Mouse (Mus musculus): ENCODE results near the gene Polm. TPM values are rescaled to one million over a fixed set of nuclear protein-coding genes. Genes with fewer than 3 reads are reported as not detected.

The Polm gene
- polyA plus RNA-seq (2012) = 0.09 and 0.13 TPM in 2 replicates

- H3K9me3 ChIP-seq (ENCODE audit: control insufficient read depth, low read length) = peaks cover 5% of the 10 kb centered on the region; the same call in 1 of the 2 replicates
- peaks cover 9% of the 10 kb centered on the region for H3K36me3 ChIP-seq (ENCODE audit: control insufficient read depth)
- peaks cover 22% of the 10 kb centered on the region for H3K4me1 ChIP-seq (ENCODE audit: control insufficient read depth)
- no peak for TF ChIP-seq GATA1 (IDR thresholded peaks at IDR 0.05; ENCODE audit: low read length)
- no peak for TF ChIP-seq TAL1 (IDR thresholded peaks at IDR 0.05; ENCODE audit: low read length)
- H3K4me3 ChIP-seq (replicated peaks) = peak within 1 kb of the TSS; percentile 82
- no peaks in the 10 kb centered on the region for H3K27me3 ChIP-seq (ENCODE audit: control insufficient read depth)
Observed at GRCm38 (mm10) chr11:5837251-5838246, at the start of gene Polm. Polm (minus strand) TSS chr11:5838016.

- Histone ChIP-seq H3K4me3 (replicated peaks) (no peak overlapping the region), H3K36me3 (ENCODE audit: control insufficient read depth) (no peaks in the 10 kb centered on the region), H3K9me3 (ENCODE audit: control insufficient read depth, low read length) (no peaks in the 10 kb centered on the region), H3K4me1 (ENCODE audit: control insufficient read depth) (peaks cover 12% of the 10 kb centered on the region), H3K27me3 (ENCODE audit: control insufficient read depth) (no peaks in the 10 kb centered on the region)
- no peak for TF ChIP-seq GATA1 (IDR thresholded peaks at IDR 0.05; ENCODE audit: low read length)
- TF ChIP-seq TAL1 (IDR thresholded peaks at IDR 0.05; ENCODE audit: low read length) = no peak
Observed at GRCm38 (mm10) chr11:5887250-5887649, 49.4 kb upstream of the Polm start.

GRCm38 (mm10) chr11:5886187-5886586, 48.4 kb upstream of the Polm start:
- Histone ChIP-seq H3K36me3 (ENCODE audit: control insufficient read depth) (no peaks in the 10 kb centered on the region), H3K4me1 (ENCODE audit: control insufficient read depth) (peaks cover 5% of the 10 kb centered on the region; the same call in 1 of the 2 replicates), H3K27me3 (ENCODE audit: control insufficient read depth) (no peaks in the 10 kb centered on the region), H3K9me3 (ENCODE audit: control insufficient read depth, low read length) (no peaks in the 10 kb centered on the region), H3K4me3 (replicated peaks) (no peak overlapping the region)
- TF ChIP-seq GATA1 (IDR thresholded peaks at IDR 0.05; ENCODE audit: low read length) (no peak), TAL1 (IDR thresholded peaks at IDR 0.05; ENCODE audit: low read length) (no peak)

GRCm38 (mm10) chr11:5882518-5882917, 44.7 kb upstream of the Polm start:
- Histone ChIP-seq H3K36me3 (ENCODE audit: control insufficient read depth) (no peaks in the 10 kb centered on the region), H3K4me3 (replicated peaks) (no peak overlapping the region), H3K9me3 (ENCODE audit: control insufficient read depth, low read length) (no peaks in the 10 kb centered on the region), H3K27me3 (ENCODE audit: control insufficient read depth) (no peaks in the 10 kb centered on the region), H3K4me1 (ENCODE audit: control insufficient read depth) (peaks cover 25% of the 10 kb centered on the region)
- TF ChIP-seq GATA1 (IDR thresholded peaks at IDR 0.05; ENCODE audit: low read length) (no peak), TAL1 (IDR thresholded peaks at IDR 0.05; ENCODE audit: low read length) (no peak)

- Histone ChIP-seq H3K36me3 (ENCODE audit: control insufficient read depth) (peaks cover 20% of the 10 kb centered on the region), H3K4me3 (replicated peaks) (no peak overlapping the region), H3K27me3 (ENCODE audit: control insufficient read depth) (no peaks in the 10 kb centered on the region), H3K4me1 (ENCODE audit: control insufficient read depth) (peaks cover 42% of the 10 kb centered on the region), H3K9me3 (ENCODE audit: control insufficient read depth, low read length) (no peaks in the 10 kb centered on the region)
- no peak for TF ChIP-seq TAL1 (IDR thresholded peaks at IDR 0.05; ENCODE audit: low read length)
- no peak for TF ChIP-seq GATA1 (IDR thresholded peaks at IDR 0.05; ENCODE audit: low read length)
Observed at GRCm38 (mm10) chr11:5879905-5880304, 42.1 kb upstream of the Polm start.

- no peaks in the 10 kb centered on the region for H3K9me3 ChIP-seq (ENCODE audit: control insufficient read depth, low read length)
- no peak for TF ChIP-seq TAL1 (IDR thresholded peaks at IDR 0.05; ENCODE audit: low read length)
- no peak for TF ChIP-seq GATA1 (IDR thresholded peaks at IDR 0.05; ENCODE audit: low read length)
- H3K27me3 ChIP-seq (ENCODE audit: control insufficient read depth) = no peaks in the 10 kb centered on the region
- peak overlapping the region; percentile 92 for H3K4me3 ChIP-seq (replicated peaks)
- peaks cover 33% of the 10 kb centered on the region for H3K36me3 ChIP-seq (ENCODE audit: control insufficient read depth)
- peaks cover 42% of the 10 kb centered on the region for H3K4me1 ChIP-seq (ENCODE audit: control insufficient read depth)
Observed at GRCm38 (mm10) chr11:5878661-5879060, 40.8 kb upstream of the Polm start.

- TF ChIP-seq GATA1 (IDR thresholded peaks at IDR 0.05; ENCODE audit: low read length) = no peak
- TF ChIP-seq TAL1 (IDR thresholded peaks at IDR 0.05; ENCODE audit: low read length) = no peak
- Histone ChIP-seq H3K4me1 (ENCODE audit: control insufficient read depth) (peaks cover 42% of the 10 kb centered on the region), H3K9me3 (ENCODE audit: control insufficient read depth, low read length) (no peaks in the 10 kb centered on the region), H3K36me3 (ENCODE audit: control insufficient read depth) (peaks cover 39% of the 10 kb centered on the region), H3K4me3 (replicated peaks) (peak within 1 kb of the TSS; percentile 92), H3K27me3 (ENCODE audit: control insufficient read depth) (no peaks in the 10 kb centered on the region)
Observed at GRCm38 (mm10) chr11:5877921-5878526, 40.2 kb upstream of the Polm start, which contains the start of gene Pold2. Pold2 (minus strand) TSS chr11:5878292.

- Histone ChIP-seq H3K4me3 (replicated peaks) (peak overlapping the region; percentile 92), H3K27me3 (ENCODE audit: control insufficient read depth) (no peaks in the 10 kb centered on the region), H3K9me3 (ENCODE audit: control insufficient read depth, low read length) (no peaks in the 10 kb centered on the region), H3K36me3 (ENCODE audit: control insufficient read depth) (peaks cover 45% of the 10 kb centered on the region), H3K4me1 (ENCODE audit: control insufficient read depth) (peaks cover 39% of the 10 kb centered on the region)
- no peak for TF ChIP-seq TAL1 (IDR thresholded peaks at IDR 0.05; ENCODE audit: low read length)
- TF ChIP-seq GATA1 (IDR thresholded peaks at IDR 0.05; ENCODE audit: low read length) = no peak
Observed at GRCm38 (mm10) chr11:5877421-5877820, 39.6 kb upstream of the Polm start.

- Histone ChIP-seq H3K27me3 (ENCODE audit: control insufficient read depth) (no peaks in the 10 kb centered on the region), H3K9me3 (ENCODE audit: control insufficient read depth, low read length) (no peaks in the 10 kb centered on the region), H3K36me3 (ENCODE audit: control insufficient read depth) (peaks cover 78% of the 10 kb centered on the region), H3K4me1 (ENCODE audit: control insufficient read depth) (peaks cover 23% of the 10 kb centered on the region), H3K4me3 (replicated peaks) (no peak overlapping the region)
- TF ChIP-seq GATA1 (IDR thresholded peaks at IDR 0.05; ENCODE audit: low read length) (no peak), TAL1 (IDR thresholded peaks at IDR 0.05; ENCODE audit: low read length) (no peak)
Observed at GRCm38 (mm10) chr11:5873192-5873591, 35.4 kb upstream of the Polm start.

Measured in erythroblast, embryonic 14.5 days (primary cell).